Mouse (Mus musculus): Measurements from ENCODE around the gene Gm10642. TPM values are rescaled to one million over a fixed set of nuclear protein-coding genes. Genes with fewer than 3 reads are reported as not detected.

Gm10642 gene
- polyA plus RNA-seq, 1 experiment from 2014 or later: 0.91 TPM

GRCm38 (mm10) chr9:70675117-70675516 is 19.1 kb downstream of the Gm10642 start:
- no peaks in the 10 kb centered on the region for H3K27me3 ChIP-seq
- no peak overlapping the region for H3K9ac ChIP-seq
- no peak overlapping the region for H3K4me2 ChIP-seq
- no peaks in the 10 kb centered on the region for H3K9me3 ChIP-seq
- H3K4me3 ChIP-seq: no peak overlapping the region
- no peaks in the 10 kb centered on the region for H3K36me3 ChIP-seq
- 78% methylated on average over 4 of the region's 4 CpGs for WGBS
- ATAC-seq (ENCODE audit: low read depth): no peak
- H3K4me1 ChIP-seq (replicated peaks): peaks cover 4% of the 10 kb centered on the region
- H3K27ac ChIP-seq (replicated peaks): no peak overlapping the region

- no peak overlapping the region for H3K9ac ChIP-seq
- WGBS: 86% methylated on average over 5 of the region's 5 CpGs
- no peak for ATAC-seq (ENCODE audit: low read depth)
These were observed 19.9 kb downstream of the Gm10642 start for GRCm38 (mm10) chr9:70675961-70676360.

GRCm38 (mm10) chr9:70678682-70679131 is 22.7 kb downstream of the Gm10642 start, which contains the start of gene Adam10:
Adam10 (plus strand) TSS chr9:70678997.
- peak; percentile 99 for ATAC-seq (ENCODE audit: low read depth)
- WGBS: under 1% methylated on average over 48 of the region's 48 CpGs

More at GRCm38 (mm10) chr9:70675961-70676360, 19.9 kb downstream of the Gm10642 start:
- no peak overlapping the region for H3K4me3 ChIP-seq
- no peak overlapping the region for H3K27ac ChIP-seq (replicated peaks)
- H3K4me1 ChIP-seq (replicated peaks): peaks cover 12% of the 10 kb centered on the region
- no peak overlapping the region for H3K4me2 ChIP-seq
- H3K9me3 ChIP-seq: no peaks in the 10 kb centered on the region
- H3K27me3 ChIP-seq: no peaks in the 10 kb centered on the region
- no peaks in the 10 kb centered on the region for H3K36me3 ChIP-seq

GRCm38 (mm10) chr9:70679132-70680091 is 23.4 kb downstream of the Gm10642 start:
- Histone ChIP-seq H3K36me3 (no peaks in the 10 kb centered on the region), H3K4me1 (replicated peaks) (peaks cover 31% of the 10 kb centered on the region), H3K27ac (replicated peaks) (peak overlapping the region; percentile 99), H3K27me3 (no peaks in the 10 kb centered on the region), H3K9me3 (no peaks in the 10 kb centered on the region), H3K4me3 (peak overlapping the region; percentile 97), H3K4me2 (peak overlapping the region; percentile 89), H3K9ac (peak overlapping the region; percentile 98)
- ATAC-seq (ENCODE audit: low read depth): peak; percentile 81
- WGBS: under 1% methylated on average over 62 of the region's 103 CpGs

More at GRCm38 (mm10) chr9:70678682-70679131, 22.7 kb downstream of the Gm10642 start, which contains the start of gene Adam10:
- Histone ChIP-seq H3K27ac (replicated peaks) (peak within 1 kb of the TSS; percentile 99), H3K9me3 (no peaks in the 10 kb centered on the region), H3K27me3 (no peaks in the 10 kb centered on the region), H3K4me2 (peak within 1 kb of the TSS; percentile 89), H3K4me1 (replicated peaks) (peaks cover 31% of the 10 kb centered on the region), H3K36me3 (no peaks in the 10 kb centered on the region), H3K4me3 (peak within 1 kb of the TSS; percentile 97), H3K9ac (peak within 1 kb of the TSS; percentile 98)

GRCm38 (mm10) chr9:70682202-70682601 is 26.2 kb downstream of the Gm10642 start:
- no peak for ATAC-seq (ENCODE audit: low read depth)
- 86% methylated on average over 1 of the region's 1 CpGs for WGBS

GRCm38 (mm10) chr9:70688301-70688968 is 32.4 kb downstream of the Gm10642 start:
- Histone ChIP-seq H3K4me1 (replicated peaks) (peaks cover 4% of the 10 kb centered on the region; the same call in 1 of the 2 replicates), H3K9ac (no peak overlapping the region), H3K4me3 (no peak overlapping the region), H3K9me3 (no peaks in the 10 kb centered on the region), H3K4me2 (no peak overlapping the region), H3K27ac (replicated peaks) (no peak overlapping the region), H3K27me3 (no peaks in the 10 kb centered on the region), H3K36me3 (no peaks in the 10 kb centered on the region)
- WGBS: 94% methylated on average over 2 of the region's 2 CpGs
- ATAC-seq (ENCODE audit: low read depth): no peak

More at GRCm38 (mm10) chr9:70682202-70682601, 26.2 kb downstream of the Gm10642 start:
- Histone ChIP-seq H3K36me3 (no peaks in the 10 kb centered on the region), H3K4me3 (no peak overlapping the region), H3K9ac (no peak overlapping the region), H3K4me2 (peak overlapping the region; percentile 89), H3K4me1 (replicated peaks) (peaks cover 35% of the 10 kb centered on the region), H3K27me3 (no peaks in the 10 kb centered on the region), H3K9me3 (no peaks in the 10 kb centered on the region), H3K27ac (replicated peaks) (no peak overlapping the region)

GRCm38 (mm10) chr9:70689926-70690325 is 33.9 kb downstream of the Gm10642 start:
- no peak overlapping the region for H3K27ac ChIP-seq (replicated peaks)
- H3K4me3 ChIP-seq: no peak overlapping the region
- H3K27me3 ChIP-seq: no peaks in the 10 kb centered on the region
- no peaks in the 10 kb centered on the region for H3K36me3 ChIP-seq
- H3K4me1 ChIP-seq (replicated peaks): peaks cover 2% of the 10 kb centered on the region; the same call in 1 of the 2 replicates
- H3K4me2 ChIP-seq: no peak overlapping the region
- no peaks in the 10 kb centered on the region for H3K9me3 ChIP-seq
- H3K9ac ChIP-seq: no peak overlapping the region
- no peak for ATAC-seq (ENCODE audit: low read depth)
- 73% methylated on average over 3 of the region's 3 CpGs for WGBS

- Histone ChIP-seq H3K9ac (no peak overlapping the region), H3K36me3 (no peaks in the 10 kb centered on the region), H3K4me3 (no peak overlapping the region), H3K27ac (replicated peaks) (no peak overlapping the region), H3K27me3 (no peaks in the 10 kb centered on the region), H3K9me3 (no peaks in the 10 kb centered on the region), H3K4me1 (replicated peaks) (no peaks in the 10 kb centered on the region; the same call in 1 of the 2 replicates), H3K4me2 (no peak overlapping the region)
- no peak for ATAC-seq (ENCODE audit: low read depth)
These were observed 34.5 kb downstream of the Gm10642 start for GRCm38 (mm10) chr9:70690579-70690978.

GRCm38 (mm10) chr9:70691772-70692693 is 36.0 kb downstream of the Gm10642 start:
- H3K36me3 ChIP-seq: no peaks in the 10 kb centered on the region
- H3K4me2 ChIP-seq: no peak overlapping the region
- H3K9me3 ChIP-seq: no peaks in the 10 kb centered on the region
- 82% methylated on average over 2 of the region's 2 CpGs for WGBS
- no peak overlapping the region for H3K9ac ChIP-seq
- ATAC-seq (ENCODE audit: low read depth): no peak
- H3K27me3 ChIP-seq: no peaks in the 10 kb centered on the region
- no peak overlapping the region for H3K27ac ChIP-seq (replicated peaks)
- no peaks in the 10 kb centered on the region; the same call in 1 of the 2 replicates for H3K4me1 ChIP-seq (replicated peaks)
- no peak overlapping the region for H3K4me3 ChIP-seq

- 94% methylated on average over 2 of the region's 2 CpGs for WGBS
- no peaks in the 10 kb centered on the region for H3K9me3 ChIP-seq
- H3K27me3 ChIP-seq: no peaks in the 10 kb centered on the region
- ATAC-seq (ENCODE audit: low read depth): no peak
- no peak overlapping the region for H3K9ac ChIP-seq
- no peak overlapping the region for H3K4me2 ChIP-seq
- no peaks in the 10 kb centered on the region; the same call in 1 of the 2 replicates for H3K4me1 ChIP-seq (replicated peaks)
- no peak overlapping the region for H3K4me3 ChIP-seq
- H3K36me3 ChIP-seq: no peaks in the 10 kb centered on the region
- no peak overlapping the region for H3K27ac ChIP-seq (replicated peaks)
These were observed 39.7 kb downstream of the Gm10642 start for GRCm38 (mm10) chr9:70695723-70696122.

- 89% methylated on average over 1 of the region's 1 CpGs for WGBS
These were observed 42.0 kb downstream of the Gm10642 start for GRCm38 (mm10) chr9:70698090-70698489.

More at GRCm38 (mm10) chr9:70698090-70698489, 42.0 kb downstream of the Gm10642 start:
- H3K36me3 ChIP-seq: no peaks in the 10 kb centered on the region
- H3K27me3 ChIP-seq: no peaks in the 10 kb centered on the region
- no peaks in the 10 kb centered on the region for H3K9me3 ChIP-seq
- no peak overlapping the region for H3K9ac ChIP-seq
- no peak for ATAC-seq (ENCODE audit: low read depth)
- no peak overlapping the region for H3K4me3 ChIP-seq
- H3K27ac ChIP-seq (replicated peaks): no peak overlapping the region
- no peaks in the 10 kb centered on the region; the same call in 1 of the 2 replicates for H3K4me1 ChIP-seq (replicated peaks)
- H3K4me2 ChIP-seq: no peak overlapping the region
